Mouse (Mus musculus): ENCODE measurements around the gene Inka2.

GRCm38 (mm10) chr3:105732360-105732759, 28.0 kb downstream of the Inka2 start:
- TF ChIP-seq POLR2A (IDR thresholded peaks at IDR 0.05; ENCODE audit: low read depth, low read length), result no peak
- TF ChIP-seq ZC3H11A (IDR thresholded peaks at IDR 0.05; ENCODE audit: low read depth, low read length), result no peak
- TF ChIP-seq JUN (IDR thresholded peaks at IDR 0.05; ENCODE audit: insufficient read depth, low read depth, low read length), result no peak
- no peak for TF ChIP-seq EP300 (IDR thresholded peaks at IDR 0.05; ENCODE audit: low read length)
- no peak for TF ChIP-seq CHD2 (IDR thresholded peaks at IDR 0.05; ENCODE audit: low read length)
- no peak for TF ChIP-seq ZKSCAN1 (IDR thresholded peaks at IDR 0.05; ENCODE audit: borderline replicate concordance, low read depth, low read length)
- no peak for TF ChIP-seq KAT2A (IDR thresholded peaks at IDR 0.05; ENCODE audit: insufficient replicate concordance, low read length)
- TF ChIP-seq CTCF (conservative IDR thresholded peaks at IDR 0.05 in 1 of 2, IDR thresholded peaks at IDR 0.05 in 1 of 2; ENCODE audit: low read depth in 2 of 2, low read length in 2 of 2), result no peak
